Comparison of ENCODE assay signal across 8 mouse cellular contexts in genomic region chr14:49829192-49830171, GRCm38 (mm10). TPM values are rescaled to one million over a fixed set of nuclear protein-coding genes. Genes with fewer than 3 reads are reported as not detected.
DNase-seq lines count a peak whose midpoint lies in the region; ATAC-seq lines count a peak whose summit lies in the region.

No protein-coding gene starts in this region.

- H3K27me3 ChIP-seq in hindbrain, embryonic 12.5 days: no peaks in the 10 kb centered on the region
- no peaks in the 10 kb centered on the region for H3K27me3 ChIP-seq in lung, embryonic 16.5 days (ENCODE audit: control insufficient read depth, insufficient read depth, low read depth, low read length)

- H3K36me3 ChIP-seq in hindbrain, embryonic 12.5 days: no peaks in the 10 kb centered on the region
- no peaks in the 10 kb centered on the region for H3K36me3 ChIP-seq in lung, embryonic 16.5 days (ENCODE audit: control insufficient read depth, insufficient read depth, low read length)

- H3K27ac ChIP-seq in hindbrain, embryonic 12.5 days: no peak overlapping the region
- H3K27ac ChIP-seq in lung, embryonic 16.5 days (ENCODE audit: low read length): no peak overlapping the region

- peak overlapping the region; percentile 15 for H3K4me3 ChIP-seq in hindbrain, embryonic 12.5 days
- peak overlapping the region; percentile 30 for H3K4me3 ChIP-seq in lung, embryonic 16.5 days (ENCODE audit: low read length)

- H3K4me2 ChIP-seq in hindbrain, embryonic 12.5 days (replicated peaks): peak overlapping the region; percentile 46
- H3K4me2 ChIP-seq in lung, embryonic 16.5 days (ENCODE audit: low read depth, low read length): peak overlapping the region; percentile 51

- H3K4me1 ChIP-seq in hindbrain, embryonic 12.5 days: no peaks in the 10 kb centered on the region
- H3K4me1 ChIP-seq in lung, embryonic 16.5 days (replicated peaks; ENCODE audit: control insufficient read depth, insufficient read depth, low read length): no peaks in the 10 kb centered on the region

- peak; percentile 20 for DNase-seq in adrenal gland, postnatal 10 days
- DNase-seq in adrenal gland, postnatal 4 days (ENCODE audit: low spot score in 2 of 2): no peak
- peak; percentile 79 for DNase-seq in ZHBTc4 (ENCODE audit: low read depth, low spot score)
- peak; percentile 2 for DNase-seq in yolk sac, embryonic 10.5 days (ENCODE audit: low spot score)
- no peak for DNase-seq in urinary bladder, postnatal 14 days (ENCODE audit: low spot score)

- 10% methylated on average over 17 of the region's 17 CpGs for WGBS in hindbrain, embryonic 12.5 days
- 11% methylated on average over 17 of the region's 17 CpGs for WGBS in lung, embryonic 16.5 days

- ATAC-seq in hindbrain, embryonic 12.5 days (ENCODE audit: low FRiP score): peak; percentile 80
- ATAC-seq in lung, embryonic 16.5 days (ENCODE audit: low read depth): peak; percentile 91
- ATAC-seq in megakaryocyte, adult 5-6 weeks (ENCODE audit: poor library complexity, severe bottlenecking): no peak

- H3K9me3 ChIP-seq in hindbrain, embryonic 12.5 days (replicated peaks): no peaks in the 10 kb centered on the region
- no peaks in the 10 kb centered on the region for H3K9me3 ChIP-seq in lung, embryonic 16.5 days (ENCODE audit: control insufficient read depth, low read length)

- H3K9ac ChIP-seq in hindbrain, embryonic 12.5 days: no peak overlapping the region
- peak overlapping the region; percentile 4; the same call in 1 of the 2 replicates for H3K9ac ChIP-seq in lung, embryonic 16.5 days (ENCODE audit: low read length)

RNA-seq across cellular contexts. Expression of gene Armh4, which starts 46.3 kb away (rescaled TPM):
- total RNA-seq in adrenal gland, postnatal 10 days (2021): 1 to 10 TPM; 3.6 to 3.7 TPM
- 1 to 10 TPM; 3.2 to 3.6 TPM for total RNA-seq in adrenal gland, postnatal 4 days (2021)
- polyA plus RNA-seq in hindbrain, embryonic 12.5 days (2016; fragmentation: Nextera tagmentation; extraction: Ambion mirVana): 41.1 and 41.4 TPM in 2 replicates
- 9.1 and 11.8 TPM in 2 replicates for polyA plus RNA-seq in lung, embryonic 16.5 days (2015; fragmentation: Nextera tagmentation; extraction: Ambion mirVana)
- not detected in 2 replicates for total RNA-seq in megakaryocyte, adult 5-6 weeks (2015)
- not detected in 2 replicates for total RNA-seq in megakaryocyte, adult 5-6 weeks (2017)

Comparison
In these comparisons a context has a peak if more than half of its experiments do, and no peak if none do; other contexts are left out.
1. DNase-seq: peak in adrenal gland, postnatal 10 days (single experiment), ZHBTc4 (single experiment) and yolk sac, embryonic 10.5 days (single experiment); none in adrenal gland, postnatal 4 days (0 of 2) and urinary bladder, postnatal 14 days (single experiment).
2. RNA of gene Armh4, which starts 46.3 kb away (total RNA-seq): 3.6 to 3.7 TPM in adrenal gland, postnatal 10 days and 3.2 to 3.6 TPM in adrenal gland, postnatal 4 days; not detected in megakaryocyte, adult 5-6 weeks; every median in the first group is over 4 times any median in the second.